Comparison of ENCODE assay signal across 16 mouse cellular contexts in genomic region chr17:34495156-34495555, GRCm38 (mm10). TPM values are rescaled to one million over a fixed set of nuclear protein-coding genes. Genes with fewer than 3 reads are reported as not detected.
DNase-seq lines count a peak whose midpoint lies in the region; ATAC-seq and TF ChIP-seq lines count a peak whose summit lies in the region.
"Not testable (repeated sequence)": the region's sequence is repeated elsewhere in the genome, so short reads cannot be mapped to it uniquely, and the experiment has no call there.
"Had no signal": no experiment of that assay in that cellular context is flagged by ENCODE, and none has a peak within 500 bp of the region (broad histone marks: within the 10 kb centered on the region; RNA-seq: fewer than 3 reads in every experiment).

No protein-coding gene starts in this region.

- DNase-seq in 3T3-L1 (ENCODE audit: low read depth, low spot score) (peak; percentile 1), adipocyte (ENCODE audit: low spot score) (peak; percentile 1)
- DNase-seq in heart, embryonic 10.5 days (ENCODE audit: low spot score) = peak; percentile 54

- H3K9me3 ChIP-seq in heart, embryonic 10.5 days; intestine, embryonic 15.5 days; intestine, embryonic 16.5 days (ENCODE audit: control insufficient read depth, low read length); intestine, postnatal 0 days (ENCODE audit: control insufficient read depth); stomach, embryonic 16.5 days (replicated peaks; ENCODE audit: control insufficient read depth, low read length): not testable (repeated sequence)

- H3K9ac ChIP-seq in intestine, embryonic 15.5 days; stomach, embryonic 16.5 days (ENCODE audit: low read length): not testable (repeated sequence)
- H3K9ac ChIP-seq in intestine, embryonic 16.5 days (ENCODE audit: low read depth, low read length) = peak overlapping the region; percentile 31; the same call in 1 of the 2 replicates
- H3K9ac ChIP-seq in intestine, postnatal 0 days (ENCODE audit: low read depth, low read length) = peak overlapping the region; percentile 34; the same call in 1 of the 2 replicates

- H3K4me1 ChIP-seq in heart, embryonic 10.5 days; intestine, embryonic 15.5 days (replicated peaks); intestine, embryonic 16.5 days (ENCODE audit: control insufficient read depth, insufficient read depth, low read length); intestine, postnatal 0 days (replicated peaks; ENCODE audit: control insufficient read depth, insufficient read depth, low read length); small intestine, adult 2 months (ENCODE audit: control insufficient read depth, insufficient read depth, insufficient read length, low read length); stomach, embryonic 16.5 days (ENCODE audit: control insufficient read depth, insufficient read depth, low read length): not testable (repeated sequence)

- WGBS in heart, embryonic 10.5 days = 74% methylated on average over 2 of the region's 2 CpGs
- WGBS in intestine, embryonic 15.5 days = 76% methylated on average over 2 of the region's 2 CpGs
- WGBS in intestine, embryonic 16.5 days = 68% methylated on average over 2 of the region's 2 CpGs
- 37% methylated on average over 2 of the region's 2 CpGs for WGBS in intestine, postnatal 0 days
- WGBS in small intestine, adult 2 months = 30% methylated on average over 2 of the region's 2 CpGs
- 77% methylated on average over 2 of the region's 2 CpGs for WGBS in stomach, embryonic 16.5 days

- H3K4me2 ChIP-seq in intestine, embryonic 15.5 days (replicated peaks) = peak overlapping the region; percentile 49
- H3K4me2 ChIP-seq in intestine, embryonic 16.5 days (ENCODE audit: low read depth, low read length) = peak overlapping the region; percentile 48
- H3K4me2 ChIP-seq in intestine, postnatal 0 days (replicated peaks; ENCODE audit: low read depth) = peak overlapping the region; percentile 66
- H3K4me2 ChIP-seq in stomach, embryonic 16.5 days (ENCODE audit: low read depth, low read length) = 0 out of 2 replicates have a peak overlapping the region, but pooled peaks have one; percentile 1

- not testable (repeated sequence) for H3K36me3 ChIP-seq in heart, embryonic 10.5 days; intestine, embryonic 15.5 days; intestine, embryonic 16.5 days (ENCODE audit: control insufficient read depth, insufficient read depth, low read length); stomach, embryonic 16.5 days (ENCODE audit: control insufficient read depth, insufficient read depth, low read length)
- H3K36me3 ChIP-seq in intestine, postnatal 0 days (ENCODE audit: control insufficient read depth, insufficient read depth) = peaks cover 12% of the 10 kb centered on the region; the same call in 1 of the 2 replicates
- peaks cover 38% of the 10 kb centered on the region for H3K36me3 ChIP-seq in small intestine, adult 2 months (ENCODE audit: control insufficient read depth, insufficient read depth, low read length)

- not testable (repeated sequence) for H3K27ac ChIP-seq in heart, embryonic 10.5 days; intestine, embryonic 15.5 days; stomach, embryonic 16.5 days (ENCODE audit: low read length)
- peak overlapping the region; percentile 50; the same call in 1 of the 2 replicates for H3K27ac ChIP-seq in intestine, embryonic 16.5 days (ENCODE audit: low read length)
- H3K27ac ChIP-seq in intestine, postnatal 0 days (ENCODE audit: low read depth, low read length) = peak overlapping the region; percentile 78
- H3K27ac ChIP-seq in small intestine, adult 2 months (ENCODE audit: insufficient read depth, low read depth, low read length) = peak overlapping the region; percentile 96

- ATAC-seq in intestine, embryonic 15.5 days = peak; percentile 64
- ATAC-seq in intestine, embryonic 16.5 days = peak; percentile 69
- ATAC-seq in intestine, postnatal 0 days = peak; percentile 49
- ATAC-seq in stomach, embryonic 16.5 days (ENCODE audit: insufficient read depth, low FRiP score) = not testable (repeated sequence)

- H3K4me3 ChIP-seq in heart, embryonic 10.5 days; stomach, embryonic 16.5 days (replicated peaks; ENCODE audit: low read length): not testable (repeated sequence)
- peak overlapping the region; percentile 21; the same call in 1 of the 2 replicates for H3K4me3 ChIP-seq in intestine, embryonic 15.5 days (replicated peaks)
- H3K4me3 ChIP-seq in intestine, embryonic 16.5 days (ENCODE audit: low read length) = peak overlapping the region; percentile 43
- peak overlapping the region; percentile 44 for H3K4me3 ChIP-seq in intestine, postnatal 0 days (ENCODE audit: low read depth, low read length)
- peak overlapping the region; percentile 81 for H3K4me3 ChIP-seq in small intestine, adult 2 months (ENCODE audit: low read depth, low read length)

- TF ChIP-seq POLR2A in small intestine, adult 2 months (IDR thresholded peaks at IDR 0.05; ENCODE audit: low read depth, low read length) = peak; percentile 41; the same call in 1 of the 2 replicates

- not testable (repeated sequence) for H3K27me3 ChIP-seq in heart, embryonic 10.5 days (ENCODE audit: insufficient read depth, poor library complexity, severe bottlenecking); intestine, embryonic 15.5 days (replicated peaks); intestine, embryonic 16.5 days (replicated peaks; ENCODE audit: control insufficient read depth, insufficient read depth, low read length); intestine, postnatal 0 days (replicated peaks; ENCODE audit: control insufficient read depth, insufficient read depth, low read length); small intestine, adult 2 months (ENCODE audit: control insufficient read depth, insufficient read depth, low read length); stomach, embryonic 16.5 days (ENCODE audit: control insufficient read depth, insufficient read depth, low read length)

- TF ChIP-seq CTCF in intestine, postnatal 0 days (IDR thresholded peaks at IDR 0.05; ENCODE audit: low read depth); small intestine, adult 2 months (IDR thresholded peaks at IDR 0.05; ENCODE audit: extremely low read depth, insufficient read length, insufficient replicate concordance, low read depth, low read length): not testable (repeated sequence)

RNA-seq across cellular contexts. Expression of gene Btnl4, which starts 18.0 kb away (rescaled TPM):
- polyA plus RNA-seq in heart, embryonic 10.5 days (2016; fragmentation: Nextera tagmentation; extraction: Ambion mirVana) = not detected in 2 replicates
- 12.7 and 13.6 TPM in 2 replicates for polyA plus RNA-seq in intestine, embryonic 15.5 days (2015; fragmentation: Nextera tagmentation; extraction: Ambion mirVana)
- polyA plus RNA-seq in intestine, embryonic 16.5 days (2015; fragmentation: Nextera tagmentation; extraction: Ambion mirVana) = 18.1 and 22.3 TPM in 2 replicates
- polyA plus RNA-seq in intestine, postnatal 0 days (2015; fragmentation: Nextera tagmentation; extraction: Ambion mirVana) = 20.2 and 25.1 TPM in 2 replicates
- polyA plus RNA-seq in small intestine, adult 2 months (2012; rRNA removed) = 19.3 and 61.4 TPM in 2 replicates
- 3.8 and 3.9 TPM in 2 replicates for polyA plus RNA-seq in stomach, embryonic 16.5 days (2015; fragmentation: Nextera tagmentation; extraction: Ambion mirVana)
- polyA plus RNA-seq: activated CD4-positive, CD25-positive, alpha-beta regulatory T cell, adult 4 months; brain, embryonic 14.5 days; C2C12; CD4-positive, CD25-positive, alpha-beta regulatory T cell, adult 4 months; cerebellum, adult 2 months; G1E; Patski had no signal

RNA-seq across cellular contexts. Expression of gene Btnl6, which starts 22.0 kb away (rescaled TPM):
- not detected in 2 replicates for polyA plus RNA-seq in heart, embryonic 10.5 days (2016; fragmentation: Nextera tagmentation; extraction: Ambion mirVana)
- polyA plus RNA-seq in intestine, embryonic 15.5 days (2015; fragmentation: Nextera tagmentation; extraction: Ambion mirVana) = 13.1 and 15.2 TPM in 2 replicates
- polyA plus RNA-seq in intestine, embryonic 16.5 days (2015; fragmentation: Nextera tagmentation; extraction: Ambion mirVana) = 30.9 and 41.7 TPM in 2 replicates
- 85.8 and 97.6 TPM in 2 replicates for polyA plus RNA-seq in intestine, postnatal 0 days (2015; fragmentation: Nextera tagmentation; extraction: Ambion mirVana)
- polyA plus RNA-seq in small intestine, adult 2 months (2012; rRNA removed) = 33.4 and 104 TPM in 2 replicates
- polyA plus RNA-seq in stomach, embryonic 16.5 days (2015; fragmentation: Nextera tagmentation; extraction: Ambion mirVana) = 2.6 and 3.6 TPM in 2 replicates
- polyA plus RNA-seq: activated CD4-positive, CD25-positive, alpha-beta regulatory T cell, adult 4 months; adrenal gland, adult 2 months; brain, embryonic 14.5 days; C2C12; cerebellum, adult 2 months; G1E; Patski had no signal

Comparison
In these comparisons a context has a peak if more than half of its experiments do, and no peak if none do; other contexts are left out.
1. DNase-seq: peak in every context shown above with its lines; median percentile 54 in heart, embryonic 10.5 days; 1 in 3T3-L1; 1 in adipocyte.
2. H3K4me2 ChIP-seq: peak in every context shown above with its lines; median percentile 66 in intestine, postnatal 0 days; 49 in intestine, embryonic 15.5 days; 48 in intestine, embryonic 16.5 days; 1 in stomach, embryonic 16.5 days.